Mouse (Mus musculus) T-helper 1 cell (primary cell): ENCODE measurements around the gene Kdm6b.
"Not testable (repeated sequence)": the region's sequence is repeated elsewhere in the genome, so short reads cannot be mapped to it uniquely, and the experiment has no call there.

ENCODE experiments used
- in situ Hi-C: fragments of 300-600 bp; cut with MboI, MseI; formaldehyde crosslinking; loops from one replicate; pipeline ENCODE4 v1.15.1; 2025; ENCODE audit warnings: high pct_unique_total_duplicates

The Kdm6b gene

GRCm38 (mm10) chr11:69395235-69395633 is 18.2 kb downstream of the Kdm6b start, which contains the start of the genes Naa38 and Cyb5d1:
Naa38 (plus strand) TSS chr11:69395487.
Cyb5d1 (minus strand) TSS chr11:69395631.
- in situ Hi-C loops: not testable (repeated sequence)

- in situ Hi-C loops: not testable (repeated sequence)
These were observed 18.8 kb downstream of the Kdm6b start for GRCm38 (mm10) chr11:69394591-69395167.

GRCm38 (mm10) chr11:69390400-69391034 is 23.0 kb downstream of the Kdm6b start:
- in situ Hi-C loops: no loop called here

GRCm38 (mm10) chr11:69389531-69390399 is 23.7 kb downstream of the Kdm6b start:
- in situ Hi-C loops: loop anchor here (5.0 kb wide), 1 partner anchor 132 kb away; no protein-coding TSS in a partner anchor

- in situ Hi-C loops: loop anchor here (5.0 kb wide), 1 partner anchor 131 kb away; no protein-coding TSS in a partner anchor
These were observed 24.8 kb downstream of the Kdm6b start for GRCm38 (mm10) chr11:69388680-69389079.

GRCm38 (mm10) chr11:69386758-69387157 is 26.7 kb downstream of the Kdm6b start:
- in situ Hi-C loops: loop anchor here (5.0 kb wide), 1 partner anchor 129 kb away; no protein-coding TSS in a partner anchor

- in situ Hi-C loops: loop anchor here (5.0 kb wide), 2 partner anchors 128 to 193 kb away; no protein-coding TSS in a partner anchor
These were observed 28.5 kb downstream of the Kdm6b start for GRCm38 (mm10) chr11:69384979-69385378.

- in situ Hi-C loops: loop anchor here (5.0 kb wide), 1 partner anchor 190 kb away; no protein-coding TSS in a partner anchor
These were observed 30.9 kb downstream of the Kdm6b start for GRCm38 (mm10) chr11:69382478-69383105.

GRCm38 (mm10) chr11:69381356-69381755 is 32.1 kb downstream of the Kdm6b start:
- in situ Hi-C loops: loop anchor here (5.0 kb wide), 1 partner anchor 189 kb away; no protein-coding TSS in a partner anchor

- in situ Hi-C loops: no loop called here
These were observed 33.9 kb downstream of the Kdm6b start for GRCm38 (mm10) chr11:69379600-69379999.

- in situ Hi-C loops: no loop called here
These were observed 35.7 kb downstream of the Kdm6b start for GRCm38 (mm10) chr11:69377766-69378165.

- in situ Hi-C loops: no loop called here
These were observed 37.8 kb downstream of the Kdm6b start for GRCm38 (mm10) chr11:69375646-69376045.

GRCm38 (mm10) chr11:69373223-69373965 is 40.1 kb downstream of the Kdm6b start:
- in situ Hi-C loops: no loop called here

- in situ Hi-C loops: no loop called here
These were observed 40.7 kb downstream of the Kdm6b start for GRCm38 (mm10) chr11:69372780-69373170.

- in situ Hi-C loops: no loop called here
These were observed 41.3 kb downstream of the Kdm6b start for GRCm38 (mm10) chr11:69372056-69372779.

GRCm38 (mm10) chr11:69371601-69372000 is 41.9 kb downstream of the Kdm6b start:
- in situ Hi-C loops: no loop called here

- in situ Hi-C loops: no loop called here
These were observed 42.7 kb downstream of the Kdm6b start for GRCm38 (mm10) chr11:69370817-69371215.

- in situ Hi-C loops: no loop called here
These were observed 43.3 kb downstream of the Kdm6b start for GRCm38 (mm10) chr11:69369990-69370816.
